Mouse (Mus musculus): ENCODE measurements around the gene Tmc3.
A peak's percentile ranks its signal among the peaks of the same experiment; 100 is the strongest.

The Tmc3 gene

GRCm38 (mm10) chr7:83598997-83599912 lies 14.5 kb downstream of the Tmc3 start:
- DNase-seq (ENCODE audit: low spot score): peak; percentile 1

GRCm38 (mm10) chr7:83599913-83600286 lies 15.2 kb downstream of the Tmc3 start:
- DNase-seq (ENCODE audit: low spot score): peak; percentile 39

GRCm38 (mm10) chr7:83604180-83604944 lies 19.6 kb downstream of the Tmc3 start:
- DNase-seq (ENCODE audit: low spot score): no peak

DNA sequence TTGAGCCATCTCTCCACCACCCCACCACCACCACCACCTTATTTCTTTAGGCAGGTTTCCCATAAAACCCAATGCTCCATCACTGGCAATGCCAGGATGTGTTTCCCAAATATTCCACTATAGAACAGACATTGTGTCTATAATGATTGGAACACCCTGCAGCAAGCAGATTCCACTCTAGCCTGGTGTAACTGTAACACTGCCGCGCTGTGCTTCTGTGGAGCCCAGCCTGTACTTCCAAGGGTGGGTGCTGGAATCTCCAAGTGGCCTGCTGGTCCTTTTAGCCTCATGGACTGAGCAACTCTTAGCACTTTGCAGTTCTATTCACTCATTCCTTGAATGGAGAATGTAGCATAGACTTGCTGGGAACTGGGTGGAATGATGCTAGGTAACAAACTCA lies 22.1 kb downstream of the Tmc3 start:
- DNase-seq (ENCODE audit: low spot score): no peak

DNA sequence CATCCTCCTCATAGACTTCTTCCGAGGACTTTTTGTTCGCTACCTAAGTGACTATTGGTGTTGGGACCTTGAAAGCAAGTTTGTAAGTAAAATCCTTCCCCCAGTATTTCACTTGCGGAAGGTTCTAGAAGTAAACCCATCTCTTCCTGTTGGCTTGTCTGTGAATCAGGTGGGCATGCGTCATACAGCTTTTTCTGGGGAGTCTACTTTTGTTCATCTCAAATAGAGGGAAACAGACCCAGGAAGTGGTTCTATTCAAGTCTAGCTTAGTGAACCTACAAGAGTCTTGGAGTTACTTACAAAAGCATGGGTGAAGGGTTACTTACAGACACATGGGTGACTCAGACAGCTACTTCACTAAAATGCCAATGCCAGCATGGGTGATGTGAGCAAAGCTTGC lies 25.2 kb downstream of the Tmc3 start:
- DNase-seq (ENCODE audit: low spot score): no peak

DNA sequence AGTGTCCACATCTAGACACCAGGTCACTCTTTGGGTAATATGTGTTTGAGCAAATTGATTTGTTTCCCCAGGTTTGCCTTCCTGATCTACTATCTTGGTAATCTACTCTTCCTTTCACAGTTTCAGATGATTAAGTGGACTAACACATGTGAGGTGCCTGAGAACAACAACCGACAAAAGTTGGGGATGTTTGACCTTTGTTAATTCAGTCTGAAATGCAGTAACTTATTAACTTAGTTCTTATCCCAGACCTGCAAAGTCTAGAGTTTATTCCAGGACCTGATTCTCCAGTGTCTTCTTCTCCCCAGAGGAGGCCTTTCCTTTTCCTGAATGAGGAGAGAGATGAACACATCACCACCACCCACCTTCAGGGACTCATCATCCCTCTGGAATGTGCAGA lies 27.2 kb downstream of the Tmc3 start:
- no peak for DNase-seq (ENCODE audit: low spot score)

DNA sequence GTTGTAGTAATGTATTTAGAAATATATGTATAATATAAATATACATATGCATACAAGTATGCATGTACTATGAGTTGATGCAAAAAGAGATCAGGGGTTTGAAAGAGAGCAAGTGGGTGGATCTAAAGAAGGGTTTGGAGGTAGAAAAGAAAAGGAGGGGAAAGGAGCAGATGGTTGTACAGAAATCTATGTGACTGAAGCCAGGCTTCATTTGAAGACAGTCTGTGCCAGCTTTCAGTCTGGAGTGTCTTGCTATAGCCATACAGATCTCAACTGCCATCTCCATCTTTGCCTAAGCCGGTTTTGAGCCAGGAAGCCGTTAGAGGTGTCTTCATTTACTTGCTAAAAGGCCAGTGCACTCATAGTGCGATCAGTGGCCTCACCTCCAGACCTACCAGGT lies 30.5 kb downstream of the Tmc3 start:
- DNase-seq (ENCODE audit: low spot score): no peak

- DNase-seq (ENCODE audit: low spot score): no peak
These were observed 31.1 kb downstream of the Tmc3 start for GRCm38 (mm10) chr7:83615815-83616214.

- no peak for DNase-seq (ENCODE audit: low spot score)
These were observed 31.5 kb downstream of the Tmc3 start for GRCm38 (mm10) chr7:83616268-83616667.

- no peak for DNase-seq (ENCODE audit: low spot score)
These were observed 34.0 kb downstream of the Tmc3 start for GRCm38 (mm10) chr7:83618709-83619108.

DNA sequence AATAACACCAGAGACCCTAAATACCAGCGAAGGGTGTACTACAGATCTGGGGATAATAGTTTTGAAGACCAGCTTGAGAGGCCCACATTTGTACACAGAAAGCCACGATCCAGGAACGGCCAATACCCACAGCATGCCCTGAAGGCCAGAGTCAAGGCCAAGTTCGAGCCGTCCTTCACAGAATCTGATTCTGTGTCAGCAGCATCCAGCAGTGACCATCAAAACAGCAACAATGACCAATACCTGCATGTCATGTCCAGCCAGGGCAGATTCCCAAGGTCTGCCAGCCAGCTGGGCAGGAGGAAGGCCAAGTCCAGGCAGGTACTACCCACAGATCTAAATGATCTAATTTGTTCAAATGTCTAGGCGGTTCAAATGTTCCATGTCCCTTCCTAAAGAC lies 37.9 kb downstream of the Tmc3 start:
- no peak for DNase-seq (ENCODE audit: low spot score)

DNA sequence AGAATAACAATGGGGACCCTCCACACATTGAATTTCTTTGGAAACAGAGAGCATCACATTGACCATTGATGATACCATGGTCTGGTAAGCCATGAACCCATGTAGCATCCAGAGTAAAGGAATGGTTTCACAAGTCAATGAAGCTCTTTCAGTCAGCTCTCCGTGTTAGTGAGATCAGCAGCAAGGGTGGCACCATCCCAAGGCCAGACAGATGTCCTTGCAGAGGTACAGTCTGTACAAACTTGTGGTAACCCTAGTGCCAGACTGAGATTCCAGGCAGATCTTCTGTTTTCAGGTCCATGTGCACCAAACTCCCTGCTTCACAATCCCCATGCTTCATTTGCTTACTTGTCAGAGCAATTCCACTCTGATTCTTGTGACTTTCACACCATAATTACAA lies 39.3 kb downstream of the Tmc3 start:
- no peak for DNase-seq (ENCODE audit: low spot score)

DNA sequence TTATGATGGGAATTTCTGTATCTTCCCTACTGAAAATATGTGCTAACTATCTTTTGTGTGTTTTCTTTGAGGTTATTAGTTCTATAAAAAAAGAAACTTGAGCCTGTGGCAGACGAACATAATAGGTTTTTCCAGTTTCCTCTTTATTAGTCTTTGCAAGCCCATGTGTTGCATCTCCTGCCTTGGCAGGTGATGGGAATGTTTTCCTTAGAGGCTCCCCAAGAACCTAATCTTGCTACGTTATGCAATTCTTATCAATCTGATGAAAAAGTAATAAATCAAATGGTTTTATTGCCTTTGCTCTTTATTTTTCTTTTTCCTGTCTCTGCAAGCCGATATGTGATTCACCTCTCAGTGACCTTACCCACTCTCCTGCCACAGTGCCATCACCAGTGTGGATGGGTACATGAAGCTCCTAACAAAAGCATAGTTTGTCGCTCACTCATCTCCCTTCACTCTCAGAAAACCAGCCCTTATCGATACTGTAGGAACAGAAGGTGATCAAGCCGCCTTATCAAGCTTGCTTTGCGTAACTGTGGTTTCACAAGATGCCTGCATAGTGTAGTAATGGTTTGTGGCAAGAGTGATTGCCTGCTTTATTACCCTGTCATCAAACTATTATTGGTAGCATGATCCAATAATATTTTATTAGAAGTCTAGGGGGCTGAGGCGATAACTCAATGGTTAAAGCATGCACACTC lies 42.0 kb downstream of the Tmc3 start:
- DNase-seq (ENCODE audit: low spot score): no peak

DNA sequence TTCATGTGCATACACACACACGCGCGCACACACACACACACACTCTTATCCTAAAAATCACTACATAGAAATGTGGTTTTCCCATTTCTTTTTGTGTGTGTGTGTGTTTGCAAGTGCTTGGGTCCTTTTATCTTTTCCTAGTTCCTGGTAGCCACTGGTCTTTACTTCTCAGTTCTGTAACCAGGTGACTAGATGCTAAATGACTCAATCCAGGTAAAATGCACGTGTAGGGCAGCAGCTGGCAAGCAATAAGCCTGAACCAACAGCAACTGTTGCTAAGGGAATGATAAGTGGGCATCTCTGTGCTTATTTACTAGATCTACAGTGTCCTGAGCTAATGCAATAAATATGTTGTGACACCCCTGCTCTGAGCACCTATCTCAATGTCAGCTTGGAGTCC lies 42.6 kb downstream of the Tmc3 start:
- no peak for DNase-seq (ENCODE audit: low spot score)

GRCm38 (mm10) chr7:83631073-83631827 lies 46.5 kb downstream of the Tmc3 start:
- no peak for DNase-seq (ENCODE audit: low spot score)

- DNase-seq (ENCODE audit: low spot score): peak; percentile 95
These were observed 47.3 kb downstream of the Tmc3 start, which contains the start of gene Stard5 for GRCm38 (mm10) chr7:83631828-83632681. Gene Stard5 (plus strand): TSS chr7:83631959.

GRCm38 (mm10) chr7:83632682-83633120 lies 48.0 kb downstream of the Tmc3 start:
- DNase-seq (ENCODE audit: low spot score): no peak

DNA sequence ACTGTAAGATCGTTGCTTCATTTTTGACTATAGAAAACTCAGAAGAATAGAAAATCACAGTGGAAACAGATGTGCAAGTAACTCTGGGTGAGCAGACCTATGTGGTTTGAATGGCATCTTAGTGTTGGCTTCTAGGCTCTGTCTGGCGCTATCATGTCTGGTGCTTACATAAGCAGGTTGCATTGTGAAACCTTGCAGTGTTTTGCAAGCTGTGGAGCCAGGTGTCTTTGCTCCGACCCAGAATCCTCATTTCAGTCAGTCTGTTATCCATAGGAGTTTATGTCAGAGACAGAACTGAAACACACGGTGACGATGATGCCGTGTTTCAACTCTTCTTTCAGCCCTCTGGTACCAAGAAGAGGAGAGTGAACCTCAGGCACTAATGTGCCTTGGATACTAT lies 49.1 kb downstream of the Tmc3 start:
- DNase-seq (ENCODE audit: low spot score): no peak

DNA sequence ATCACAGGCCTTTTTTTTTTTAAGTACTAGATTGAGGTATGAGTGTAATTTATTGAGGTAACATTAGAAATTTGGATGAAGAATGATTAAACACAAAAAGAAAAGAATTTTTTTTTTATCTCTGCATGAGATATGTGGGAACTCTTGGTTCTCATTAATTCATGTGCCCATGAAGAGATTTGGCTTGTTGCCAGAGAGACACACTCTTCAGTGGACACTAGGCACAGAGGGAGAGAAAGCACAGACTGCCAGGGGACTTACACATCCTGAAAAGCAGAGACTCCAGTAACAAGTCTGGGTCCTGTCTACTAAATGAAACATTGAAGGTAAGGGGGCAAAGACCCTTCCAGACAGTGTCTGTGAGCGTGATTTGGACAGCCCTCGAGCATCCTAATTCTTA lies 51.0 kb downstream of the Tmc3 start:
- DNase-seq (ENCODE audit: low spot score): no peak

- DNase-seq (ENCODE audit: low spot score): no peak
These were observed 51.7 kb downstream of the Tmc3 start for GRCm38 (mm10) chr7:83636425-83636824.

Measured in lung, postnatal 25 days (tissue).